Mouse (Mus musculus) bone marrow, adult 2 months (tissue): ENCODE measurements around the gene 4931428L18Rik.

Source experiments
- CTCF ChIP-seq: fragments of 200-500 bp; IDR thresholded peaks from 2 replicates; pipeline ENCODE4 v1.5.1; 2011; ENCODE audit warnings: low read length, control low read depth; ENCODE audit not compliant: control insufficient read depth, insufficient read depth
- POLR2A ChIP-seq: fragments of 200-500 bp; IDR thresholded peaks from 2 replicates; pipeline ENCODE4 v1.6.1; 2011; ENCODE audit warnings: low read depth, mild to moderate bottlenecking, control low read depth, low read length, borderline replicate concordance; ENCODE audit not compliant: control insufficient read depth

DNA sequence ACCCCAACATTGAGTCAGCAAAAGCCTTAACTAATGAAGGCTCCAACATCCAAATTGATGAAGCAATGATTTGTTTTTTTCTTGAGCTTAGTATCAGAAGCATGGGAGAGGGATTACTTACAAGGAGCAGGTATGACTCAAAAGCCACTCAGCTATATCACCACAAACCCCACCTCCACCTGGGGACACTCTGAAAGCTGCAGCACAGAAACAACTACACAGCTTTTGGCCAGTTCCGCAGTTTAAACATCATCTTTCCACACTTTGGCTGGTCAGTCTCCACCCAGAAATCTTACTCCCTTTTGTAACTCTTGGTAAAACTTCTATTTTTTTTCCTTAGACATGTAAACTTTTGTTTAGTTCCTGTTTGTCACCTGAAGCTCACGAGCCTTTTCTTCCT is 78.9 kb downstream of the 4931428L18Rik start:
- TF ChIP-seq CTCF: no peak
- TF ChIP-seq POLR2A: no peak
